Mouse (Mus musculus): ENCODE measurements around the gene Sik2. TPM values are rescaled to one million over a fixed set of nuclear protein-coding genes. Genes with fewer than 3 reads are reported as not detected.
A peak's percentile ranks its signal among the peaks of the same experiment; 100 is the strongest.

Gene Sik2
- polyA plus RNA-seq, 1 experiment from 2014 or later = 17.9 TPM

DNA sequence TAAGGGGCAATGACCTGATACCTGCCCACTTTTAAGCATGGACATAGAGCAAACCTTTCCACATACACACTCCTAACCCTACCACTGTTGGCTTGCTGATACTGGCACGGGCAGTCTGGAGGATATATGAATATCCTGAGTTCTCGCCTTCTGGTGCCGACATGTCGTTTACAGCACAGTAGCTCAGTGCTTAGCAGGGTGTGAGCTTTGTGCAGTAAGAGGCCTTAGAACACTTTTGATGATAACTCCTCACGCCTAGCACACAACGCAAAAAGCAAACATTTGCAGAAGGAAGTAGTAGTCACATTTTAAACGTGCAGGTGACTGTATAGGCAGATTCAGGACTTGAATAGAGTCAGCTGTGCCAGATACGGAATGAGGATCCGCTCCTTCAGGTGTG is 159.1 kb downstream of the Sik2 start:
- H3K4me3 ChIP-seq (ENCODE audit: low read length) = no peak overlapping the region
- no peaks in the 10 kb centered on the region for H3K36me3 ChIP-seq (ENCODE audit: control insufficient read depth, insufficient read depth, low read length)
- peaks cover 13% of the 10 kb centered on the region for H3K4me1 ChIP-seq (ENCODE audit: control insufficient read depth, insufficient read depth, low read length)
- no peaks in the 10 kb centered on the region for H3K9me3 ChIP-seq (ENCODE audit: control insufficient read depth, low read length)
- no peak overlapping the region for H3K9ac ChIP-seq (ENCODE audit: low read depth, low read length)
- H3K27me3 ChIP-seq (ENCODE audit: control insufficient read depth, insufficient read depth, low read length) = no peaks in the 10 kb centered on the region
- WGBS = 76% methylated on average over 9 of the region's 9 CpGs
- H3K27ac ChIP-seq (ENCODE audit: low read depth, low read length) = no peak overlapping the region
- no peak overlapping the region for H3K4me2 ChIP-seq (replicated peaks; ENCODE audit: low read depth, low read length)
- ATAC-seq (ENCODE audit: low FRiP score, low TSS enrichment) = no peak

DNA sequence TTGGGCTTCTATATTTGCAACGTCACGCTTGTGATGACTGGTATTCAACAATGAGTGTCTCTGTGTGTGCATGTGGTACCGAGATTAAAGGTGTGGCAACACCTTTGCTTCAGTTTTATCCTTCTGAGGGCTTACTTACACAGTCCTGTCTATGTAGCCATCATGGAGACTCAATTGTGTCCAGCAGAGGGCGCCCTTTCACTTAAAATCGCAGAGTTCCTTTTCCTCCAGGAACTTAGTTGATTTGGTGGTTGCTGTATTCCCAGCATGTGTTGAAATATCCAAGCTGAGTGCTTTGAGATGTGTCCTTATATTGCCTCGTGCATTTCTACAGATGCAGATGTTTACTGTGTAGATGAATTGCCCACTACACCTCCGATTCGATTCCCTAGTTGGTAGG is 159.6 kb downstream of the Sik2 start:
- ATAC-seq (ENCODE audit: low FRiP score, low TSS enrichment) = peak; percentile 48
- no peak overlapping the region for H3K9ac ChIP-seq (ENCODE audit: low read depth, low read length)
- no peaks in the 10 kb centered on the region for H3K27me3 ChIP-seq (ENCODE audit: control insufficient read depth, insufficient read depth, low read length)
- no peak overlapping the region for H3K27ac ChIP-seq (ENCODE audit: low read depth, low read length)
- no peak overlapping the region for H3K4me2 ChIP-seq (replicated peaks; ENCODE audit: low read depth, low read length)
- H3K4me3 ChIP-seq (ENCODE audit: low read length) = no peak overlapping the region
- no peaks in the 10 kb centered on the region for H3K9me3 ChIP-seq (ENCODE audit: control insufficient read depth, low read length)
- H3K4me1 ChIP-seq (ENCODE audit: control insufficient read depth, insufficient read depth, low read length) = peaks cover 8% of the 10 kb centered on the region
- 21% methylated on average over 8 of the region's 8 CpGs for WGBS
- H3K36me3 ChIP-seq (ENCODE audit: control insufficient read depth, insufficient read depth, low read length) = peaks cover 4% of the 10 kb centered on the region; the same call in 1 of the 2 replicates

DNA sequence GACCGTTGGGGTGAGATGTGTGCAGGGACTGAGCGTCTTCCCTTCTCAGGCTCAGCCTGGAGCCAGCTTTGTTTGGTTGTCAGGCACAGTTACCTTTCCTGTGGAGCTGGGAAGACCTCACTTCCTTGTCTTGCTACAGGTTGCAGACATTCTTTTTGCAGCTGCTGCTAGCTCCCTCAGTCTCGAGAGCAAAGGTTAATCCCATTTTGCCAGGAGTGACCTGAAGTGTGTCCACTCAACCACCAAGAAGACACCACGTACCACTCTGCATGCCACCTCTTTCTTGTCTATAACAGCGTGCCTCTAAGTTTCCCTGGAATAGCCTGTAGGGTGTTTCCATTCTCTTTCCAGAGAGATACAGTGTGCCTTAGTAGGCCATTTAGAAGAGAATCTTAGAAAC is 160.1 kb downstream of the Sik2 start:
- H3K4me1 ChIP-seq (ENCODE audit: control insufficient read depth, insufficient read depth, low read length) = peaks cover 4% of the 10 kb centered on the region; the same call in 1 of the 2 replicates
- H3K9me3 ChIP-seq (ENCODE audit: control insufficient read depth, low read length) = no peaks in the 10 kb centered on the region
- H3K9ac ChIP-seq (ENCODE audit: low read depth, low read length) = no peak overlapping the region
- WGBS = 69% methylated on average over 5 of the region's 5 CpGs
- peaks cover 5% of the 10 kb centered on the region; the same call in 1 of the 2 replicates for H3K36me3 ChIP-seq (ENCODE audit: control insufficient read depth, insufficient read depth, low read length)
- no peak overlapping the region for H3K27ac ChIP-seq (ENCODE audit: low read depth, low read length)
- ATAC-seq (ENCODE audit: low FRiP score, low TSS enrichment) = no peak
- no peaks in the 10 kb centered on the region for H3K27me3 ChIP-seq (ENCODE audit: control insufficient read depth, insufficient read depth, low read length)
- no peak overlapping the region for H3K4me2 ChIP-seq (replicated peaks; ENCODE audit: low read depth, low read length)
- no peak overlapping the region for H3K4me3 ChIP-seq (ENCODE audit: low read length)

DNA sequence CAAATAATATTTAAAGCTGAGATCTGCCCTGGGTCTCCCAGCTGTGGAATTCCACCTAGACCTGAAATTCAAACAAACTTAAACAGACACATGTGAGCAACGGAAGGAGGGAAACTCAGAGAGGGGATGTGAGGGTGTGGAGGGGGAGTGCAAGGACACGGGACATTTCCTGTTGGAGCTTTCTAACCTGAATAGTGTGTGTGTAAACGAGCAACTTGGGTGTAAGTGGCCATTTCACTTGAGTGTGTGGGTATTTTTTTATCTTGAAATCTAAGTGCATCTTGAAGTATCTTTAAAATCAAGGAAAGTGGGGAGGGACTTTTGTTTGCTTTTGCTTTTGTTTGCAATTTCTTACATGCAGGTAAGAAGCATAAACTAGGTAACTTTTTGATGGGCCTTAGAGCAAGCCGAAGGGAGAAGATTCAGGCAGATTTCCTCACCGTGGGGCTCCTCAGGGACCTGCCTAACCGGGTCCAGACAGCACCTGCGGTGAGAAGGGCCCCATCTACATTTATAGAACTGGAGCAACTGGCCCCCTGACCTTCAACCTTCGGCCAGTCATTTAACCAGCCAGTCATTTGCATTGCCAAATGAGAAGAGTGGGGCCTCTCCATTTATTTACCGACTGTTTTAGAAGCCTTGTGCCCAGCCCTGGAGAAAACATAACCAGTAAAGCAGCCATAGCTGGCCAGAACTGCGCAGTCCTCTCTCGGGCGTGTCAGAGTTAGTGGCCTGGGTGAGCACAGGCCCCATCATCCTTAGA is 161.1 kb downstream of the Sik2 start:
- 52% methylated on average over 12 of the region's 12 CpGs for WGBS
- ATAC-seq (ENCODE audit: low FRiP score, low TSS enrichment) = no peak
- no peak overlapping the region for H3K9ac ChIP-seq (ENCODE audit: low read depth, low read length)
- no peak overlapping the region for H3K4me2 ChIP-seq (replicated peaks; ENCODE audit: low read depth, low read length)
- no peak overlapping the region for H3K4me3 ChIP-seq (ENCODE audit: low read length)
- no peak overlapping the region for H3K27ac ChIP-seq (ENCODE audit: low read depth, low read length)
- H3K36me3 ChIP-seq (ENCODE audit: control insufficient read depth, insufficient read depth, low read length) = peaks cover 10% of the 10 kb centered on the region
- H3K9me3 ChIP-seq (ENCODE audit: control insufficient read depth, low read length) = no peaks in the 10 kb centered on the region
- H3K27me3 ChIP-seq (ENCODE audit: control insufficient read depth, insufficient read depth, low read length) = no peaks in the 10 kb centered on the region
- H3K4me1 ChIP-seq (ENCODE audit: control insufficient read depth, insufficient read depth, low read length) = no peaks in the 10 kb centered on the region; the same call in 1 of the 2 replicates

DNA sequence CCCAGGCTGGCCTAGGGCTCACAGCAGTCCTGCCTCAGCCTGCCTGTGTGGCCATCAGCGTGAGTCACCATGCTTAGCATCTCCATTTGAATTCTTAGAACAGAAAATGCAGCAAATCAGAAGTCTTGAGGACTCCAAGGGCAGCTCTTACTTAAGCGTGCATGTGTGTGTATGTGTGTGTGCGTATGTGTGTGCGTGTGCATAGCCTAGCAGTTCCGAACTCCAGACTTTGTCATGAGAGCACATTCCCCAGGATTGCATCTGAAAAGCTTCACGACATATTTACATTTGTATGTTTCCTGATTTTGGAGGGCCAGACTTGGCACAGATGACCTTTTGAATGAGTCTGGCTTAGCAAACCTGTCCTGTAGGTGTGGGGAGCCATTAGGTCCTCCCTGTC is 161.7 kb downstream of the Sik2 start:
- Histone ChIP-seq H3K4me1 (ENCODE audit: control insufficient read depth, insufficient read depth, low read length) (no peaks in the 10 kb centered on the region), H3K9ac (ENCODE audit: low read depth, low read length) (no peak overlapping the region), H3K4me2 (replicated peaks; ENCODE audit: low read depth, low read length) (no peak overlapping the region), H3K27me3 (ENCODE audit: control insufficient read depth, insufficient read depth, low read length) (no peaks in the 10 kb centered on the region), H3K4me3 (ENCODE audit: low read length) (no peak overlapping the region), H3K27ac (ENCODE audit: low read depth, low read length) (no peak overlapping the region), H3K9me3 (ENCODE audit: control insufficient read depth, low read length) (no peaks in the 10 kb centered on the region), H3K36me3 (ENCODE audit: control insufficient read depth, insufficient read depth, low read length) (peaks cover 13% of the 10 kb centered on the region)
- no peak for ATAC-seq (ENCODE audit: low FRiP score, low TSS enrichment)
- 91% methylated on average over 6 of the region's 6 CpGs for WGBS

DNA sequence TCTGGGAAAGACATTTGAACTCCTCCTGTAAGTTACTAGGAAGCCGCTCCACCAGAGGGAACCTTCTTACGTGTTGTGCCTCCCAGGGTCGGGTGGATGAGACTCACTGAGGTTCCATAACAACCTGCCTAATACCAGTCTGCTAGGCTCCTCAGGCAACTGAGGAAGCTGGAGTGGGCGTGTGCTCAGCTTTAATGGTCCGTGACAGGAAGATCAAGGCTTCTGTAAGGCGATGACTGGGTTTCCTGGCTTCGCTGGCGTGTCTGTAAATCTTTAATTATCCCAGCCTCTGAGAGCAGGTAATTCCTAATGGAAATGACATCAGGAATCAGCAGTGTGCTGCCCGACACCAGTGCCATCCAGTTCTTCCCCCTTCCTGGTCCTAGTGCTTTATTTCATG is 163.3 kb downstream of the Sik2 start:
- H3K9ac ChIP-seq (ENCODE audit: low read depth, low read length) = no peak overlapping the region
- peaks cover 13% of the 10 kb centered on the region for H3K36me3 ChIP-seq (ENCODE audit: control insufficient read depth, insufficient read depth, low read length)
- 9% methylated on average over 9 of the region's 9 CpGs for WGBS
- H3K9me3 ChIP-seq (ENCODE audit: control insufficient read depth, low read length) = no peaks in the 10 kb centered on the region
- H3K4me2 ChIP-seq (replicated peaks; ENCODE audit: low read depth, low read length) = no peak overlapping the region
- no peak overlapping the region for H3K4me3 ChIP-seq (ENCODE audit: low read length)
- no peaks in the 10 kb centered on the region for H3K4me1 ChIP-seq (ENCODE audit: control insufficient read depth, insufficient read depth, low read length)
- no peaks in the 10 kb centered on the region for H3K27me3 ChIP-seq (ENCODE audit: control insufficient read depth, insufficient read depth, low read length)
- H3K27ac ChIP-seq (ENCODE audit: low read depth, low read length) = no peak overlapping the region
- peak; percentile 82 for ATAC-seq (ENCODE audit: low FRiP score, low TSS enrichment)

DNA sequence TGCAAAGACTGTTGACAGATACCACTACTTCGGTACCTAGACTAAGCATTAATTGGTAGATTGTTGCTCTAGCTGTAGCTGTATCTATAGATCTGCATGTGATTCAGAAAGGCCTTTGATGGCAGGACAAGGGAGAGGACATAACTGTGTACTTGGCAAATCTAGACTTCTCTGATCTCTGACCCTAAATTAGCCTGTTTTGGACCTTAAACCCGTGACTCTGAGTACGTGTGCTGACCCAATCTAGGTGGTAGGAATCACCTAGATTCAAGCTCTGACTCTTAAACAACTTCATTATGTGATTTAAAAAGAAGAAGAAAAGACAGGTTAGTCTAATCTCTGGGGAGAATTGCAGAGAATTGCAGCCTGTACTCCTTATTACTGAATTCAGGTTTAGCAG is 163.8 kb downstream of the Sik2 start, which contains the start of gene Ppp2r1b:
Gene Ppp2r1b, plus strand, starts transcription at position 221 of the 400 bp plus-strand sequence.
- ATAC-seq (ENCODE audit: low FRiP score, low TSS enrichment) = no peak
- H3K4me3 ChIP-seq (ENCODE audit: low read length) = no peak within 1 kb of the TSS
- H3K27ac ChIP-seq (ENCODE audit: low read depth, low read length) = no peak within 1 kb of the TSS

More for the DNA sequence above, 163.8 kb downstream of the Sik2 start, which contains the start of gene Ppp2r1b:
- no peaks in the 10 kb centered on the region for H3K4me1 ChIP-seq (ENCODE audit: control insufficient read depth, insufficient read depth, low read length)
- WGBS = 79% methylated on average over 3 of the region's 3 CpGs
- H3K9ac ChIP-seq (ENCODE audit: low read depth, low read length) = no peak within 1 kb of the TSS
- no peaks in the 10 kb centered on the region for H3K27me3 ChIP-seq (ENCODE audit: control insufficient read depth, insufficient read depth, low read length)
- no peaks in the 10 kb centered on the region for H3K9me3 ChIP-seq (ENCODE audit: control insufficient read depth, low read length)
- H3K4me2 ChIP-seq (replicated peaks; ENCODE audit: low read depth, low read length) = no peak within 1 kb of the TSS
- H3K36me3 ChIP-seq (ENCODE audit: control insufficient read depth, insufficient read depth, low read length) = peaks cover 13% of the 10 kb centered on the region

Other genes with a start within 250 kb of the Sik2 start
- gene Fdxacb1, start 240.8 kb downstream of the Sik2 start, polyA plus RNA-seq (2014; fragmentation: Nextera tagmentation; extraction: Ambion mirVana) = 11.1 and 11.5 TPM in 2 replicates
- 23.6 and 44.2 TPM in 2 replicates for gene Alg9, start 234.1 kb downstream of the Sik2 start, polyA plus RNA-seq (2014; fragmentation: Nextera tagmentation; extraction: Ambion mirVana)
- 35.7 and 37.8 TPM in 2 replicates for gene 1110032A03Rik, start 233.6 kb downstream of the Sik2 start, polyA plus RNA-seq (2014; fragmentation: Nextera tagmentation; extraction: Ambion mirVana)
- 43.1 and 89.4 TPM in 2 replicates for gene Ppp2r1b, start 163.8 kb downstream of the Sik2 start, polyA plus RNA-seq (2014; fragmentation: Nextera tagmentation; extraction: Ambion mirVana)
- not detected in 2 replicates for gene Btg4, start 51.8 kb upstream of the Sik2 start, polyA plus RNA-seq (2014; fragmentation: Nextera tagmentation; extraction: Ambion mirVana)
- 5.4 and 7.6 TPM in 2 replicates for gene Layn, start 68.0 kb upstream of the Sik2 start, polyA plus RNA-seq (2014; fragmentation: Nextera tagmentation; extraction: Ambion mirVana)
- gene 4833427G06Rik, start 93.0 kb upstream of the Sik2 start, polyA plus RNA-seq (2014; fragmentation: Nextera tagmentation; extraction: Ambion mirVana) = not detected in 2 replicates
- 0.04 TPM in 1 of 2 replicates, not detected in the other for gene Gm32742, start 156.4 kb upstream of the Sik2 start, polyA plus RNA-seq (2014; fragmentation: Nextera tagmentation; extraction: Ambion mirVana)
- gene Pou2af1, start 204.6 kb upstream of the Sik2 start, polyA plus RNA-seq (2014; fragmentation: Nextera tagmentation; extraction: Ambion mirVana) = not detected in 2 replicates